Mouse (Mus musculus) kidney, embryonic 15.5 days (tissue): Measurements from ENCODE around the gene Jade2. TPM values are rescaled to one million over a fixed set of nuclear protein-coding genes. Genes with fewer than 3 reads are reported as not detected.

Experiments used
- ATAC-seq: fragments of 200-750 bp; cut with Nextera tagmentation; replicated peaks from 2 replicates; pipeline ENCODE4 v1.8.0; 2017; ENCODE audit warnings: moderate TSS enrichment; ENCODE audit not compliant: low FRiP score
- H3K27ac ChIP-seq: fragments of 300-500 bp; sonication (generic); 2 replicates; pipeline ENCODE4 v1.5.1; 2015; ENCODE audit warnings: mild to moderate bottlenecking, inconsistent platforms
- H3K27me3 ChIP-seq: fragments of 300-500 bp; sonication (generic); 2 replicates; pipeline ENCODE4 v1.6.1; 2015; ENCODE audit warnings: inconsistent platforms
- H3K36me3 ChIP-seq: fragments of 300-500 bp; sonication (generic); 2 replicates; pipeline ENCODE4 v1.6.1; 2015; ENCODE audit warnings: inconsistent platforms
- H3K4me1 ChIP-seq: fragments of 300-500 bp; sonication (generic); 2 replicates; pipeline ENCODE4 v1.6.1; 2015; ENCODE audit warnings: inconsistent platforms
- H3K4me2 ChIP-seq: fragments of 300-500 bp; sonication (generic); 2 replicates; pipeline ENCODE4 v1.6.1; 2015; ENCODE audit warnings: moderate library complexity, mild to moderate bottlenecking, inconsistent platforms
- H3K4me3 ChIP-seq: fragments of 300-500 bp; sonication (generic); replicated peaks from 2 replicates; pipeline ENCODE4 v1.5.1; 2015; ENCODE audit warnings: mild to moderate bottlenecking, inconsistent platforms
- H3K9ac ChIP-seq: fragments of 300-500 bp; sonication (generic); 2 replicates; pipeline ENCODE4 v1.6.1; 2015; ENCODE audit warnings: mild to moderate bottlenecking, inconsistent platforms
- H3K9me3 ChIP-seq: fragments of 300-500 bp; sonication (generic); replicated peaks from 2 replicates; pipeline ENCODE4 v1.6.1; 2016; ENCODE audit warnings: inconsistent platforms
- WGBS: fragments of 180-500 bp; shearing (Covaris S2); methylation state at CpG from one replicate; pipeline ENCODE4 v1.1.7; 2015; ENCODE audit warnings: mixed read lengths; 5-methylcytosine and 5-hydroxymethylcytosine counted together
- polyA plus RNA-seq: library from polyadenylated mRNA; unstranded; fragments of >200 nt; fragmentation: Nextera tagmentation; extraction: Ambion mirVana; gene quantifications from 2 replicates; pipeline ENCODE4 v1.2.1, GENCODE M21; 2015

The Jade2 gene
- polyA plus RNA-seq, 1 experiment from 2014 or later: 0.81 TPM

GRCm38 (mm10) chr11:51824867-51825424 lies 32.5 kb downstream of the Jade2 start:
- H3K4me2 ChIP-seq: no peak overlapping the region
- H3K9me3 ChIP-seq: no peaks in the 10 kb centered on the region
- no peak overlapping the region for H3K4me3 ChIP-seq
- H3K4me1 ChIP-seq: no peaks in the 10 kb centered on the region
- ATAC-seq: no peak
- WGBS: 91% methylated on average over 19 of the region's 19 CpGs
- no peak overlapping the region for H3K9ac ChIP-seq
- H3K36me3 ChIP-seq: 0 out of 2 replicates have a peak, but pooled peaks cover 6% of the 10 kb centered on the region
- H3K27me3 ChIP-seq: no peaks in the 10 kb centered on the region
- no peak overlapping the region for H3K27ac ChIP-seq

DNA sequence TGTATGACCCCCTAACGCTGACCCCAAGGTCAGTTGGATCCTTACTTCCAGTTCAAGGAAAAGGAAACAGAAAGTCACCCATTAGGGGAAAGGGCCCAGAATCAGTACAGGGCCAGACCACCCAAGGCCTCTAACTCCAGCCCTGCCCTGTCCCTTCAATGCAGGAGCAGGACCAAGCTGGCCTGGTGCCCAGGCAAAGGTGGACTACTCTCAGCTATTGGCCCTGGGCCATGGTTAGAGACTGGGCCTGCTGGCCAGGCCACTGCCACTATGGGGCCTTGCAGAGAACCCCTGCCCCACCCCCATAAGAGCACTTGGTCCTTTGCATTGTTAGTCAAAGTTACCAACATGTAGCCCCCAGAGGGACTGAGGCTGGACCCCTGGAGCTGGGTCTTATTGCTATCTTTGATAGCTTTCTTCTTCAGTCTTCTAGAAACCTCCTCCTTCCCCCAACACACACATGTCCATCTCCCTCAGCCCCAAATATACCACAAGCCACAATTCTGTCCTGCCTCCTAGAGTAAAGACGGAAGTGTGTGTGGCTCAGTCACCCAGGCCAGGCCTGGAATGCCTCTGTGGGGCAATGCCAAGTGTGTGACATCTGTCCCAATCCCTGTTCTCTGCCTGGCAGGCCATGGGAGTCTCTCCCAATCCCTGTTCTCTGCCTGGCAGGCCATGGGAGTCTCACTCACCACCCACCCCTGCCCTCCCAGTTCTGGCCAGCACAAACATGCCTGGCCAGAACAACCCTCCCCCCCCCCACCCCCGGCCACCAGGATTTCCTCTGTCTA lies 33.3 kb downstream of the Jade2 start:
- no peak overlapping the region for H3K9ac ChIP-seq
- 88% methylated on average over 3 of the region's 3 CpGs for WGBS
- H3K9me3 ChIP-seq: no peaks in the 10 kb centered on the region
- H3K4me2 ChIP-seq: no peak overlapping the region
- ATAC-seq: no peak
- no peaks in the 10 kb centered on the region for H3K4me1 ChIP-seq
- H3K4me3 ChIP-seq: no peak overlapping the region
- H3K27me3 ChIP-seq: no peaks in the 10 kb centered on the region
- no peak overlapping the region for H3K27ac ChIP-seq
- 0 out of 2 replicates have a peak, but pooled peaks cover 6% of the 10 kb centered on the region for H3K36me3 ChIP-seq

DNA sequence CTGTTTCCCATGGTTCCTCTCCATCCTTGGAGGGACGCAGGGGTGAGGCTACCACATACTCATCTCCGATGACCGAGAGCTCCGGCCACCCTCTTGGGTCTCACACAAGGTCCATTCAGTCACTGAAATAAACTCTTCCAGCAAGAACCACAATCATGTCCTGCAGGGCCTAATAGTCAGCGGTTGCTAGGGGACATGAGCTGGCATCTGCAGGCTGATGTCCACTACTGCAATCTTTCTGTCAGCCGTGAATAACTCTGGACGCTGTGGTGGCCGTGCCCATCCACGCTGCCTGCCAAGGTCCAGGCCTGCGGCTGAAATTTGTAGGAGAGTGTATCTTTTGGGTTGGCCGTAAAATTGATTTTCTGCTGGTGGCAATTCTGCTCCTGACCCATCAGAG lies 34.2 kb downstream of the Jade2 start:
- no peak overlapping the region for H3K4me3 ChIP-seq
- no peak overlapping the region for H3K27ac ChIP-seq
- 82% methylated on average over 11 of the region's 11 CpGs for WGBS
- no peaks in the 10 kb centered on the region for H3K27me3 ChIP-seq
- ATAC-seq: no peak
- no peaks in the 10 kb centered on the region for H3K4me1 ChIP-seq
- H3K9me3 ChIP-seq: no peaks in the 10 kb centered on the region
- 0 out of 2 replicates have a peak, but pooled peaks cover 6% of the 10 kb centered on the region for H3K36me3 ChIP-seq
- no peak overlapping the region for H3K4me2 ChIP-seq
- H3K9ac ChIP-seq: no peak overlapping the region

DNA sequence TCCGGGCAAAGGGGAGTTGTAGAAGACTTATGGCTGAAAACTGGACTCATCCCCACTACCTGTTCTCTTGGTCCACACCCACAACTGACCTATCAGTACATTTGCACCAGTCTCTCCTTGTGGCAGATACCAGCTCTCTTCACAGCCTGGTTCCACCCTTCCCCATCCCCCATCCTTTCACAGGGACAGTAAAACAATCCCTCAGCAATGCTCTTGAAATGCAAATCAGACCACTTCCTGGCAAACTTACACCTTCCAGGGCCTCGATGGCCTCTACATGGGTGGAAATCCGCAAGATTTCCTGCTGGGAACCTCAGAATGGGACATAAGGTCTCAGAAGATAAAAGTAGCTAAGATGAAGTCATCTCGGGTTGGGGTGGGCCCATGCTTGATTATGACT lies 34.7 kb downstream of the Jade2 start:
- WGBS: 24% methylated on average over 4 of the region's 4 CpGs
- H3K9me3 ChIP-seq: no peaks in the 10 kb centered on the region
- H3K36me3 ChIP-seq: 0 out of 2 replicates have a peak, but pooled peaks cover 4% of the 10 kb centered on the region
- no peak overlapping the region for H3K4me3 ChIP-seq
- no peak for ATAC-seq
- no peaks in the 10 kb centered on the region for H3K27me3 ChIP-seq
- no peak overlapping the region for H3K9ac ChIP-seq
- no peaks in the 10 kb centered on the region for H3K4me1 ChIP-seq
- H3K4me2 ChIP-seq: no peak overlapping the region
- H3K27ac ChIP-seq: no peak overlapping the region

DNA sequence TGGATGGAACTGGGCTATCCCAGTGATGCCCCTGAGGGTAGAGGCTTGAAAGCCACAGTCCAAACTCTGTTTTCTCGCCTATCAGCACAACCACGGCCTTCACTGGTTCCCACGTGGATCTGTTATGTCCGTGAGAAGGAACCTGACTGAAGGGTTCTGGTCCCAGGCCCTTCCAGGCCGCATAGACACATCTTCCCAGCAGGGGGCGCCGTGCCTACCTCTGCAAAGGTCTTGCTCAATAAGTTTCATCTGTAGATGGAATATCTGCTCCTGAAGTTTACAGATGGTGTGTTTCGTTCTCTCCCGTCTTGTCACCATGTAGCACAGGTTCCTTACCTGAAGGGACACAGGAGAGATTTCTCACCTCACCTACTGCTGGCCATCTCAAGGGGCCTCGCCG lies 36.6 kb downstream of the Jade2 start:
- no peak overlapping the region for H3K9ac ChIP-seq
- H3K27me3 ChIP-seq: no peaks in the 10 kb centered on the region
- no peaks in the 10 kb centered on the region for H3K4me1 ChIP-seq
- no peaks in the 10 kb centered on the region for H3K9me3 ChIP-seq
- no peak for ATAC-seq
- no peak overlapping the region for H3K4me3 ChIP-seq
- H3K27ac ChIP-seq: no peak overlapping the region
- H3K36me3 ChIP-seq: peaks cover 6% of the 10 kb centered on the region; the same call in 1 of the 2 replicates
- WGBS: 46% methylated on average over 11 of the region's 11 CpGs
- no peak overlapping the region for H3K4me2 ChIP-seq

DNA sequence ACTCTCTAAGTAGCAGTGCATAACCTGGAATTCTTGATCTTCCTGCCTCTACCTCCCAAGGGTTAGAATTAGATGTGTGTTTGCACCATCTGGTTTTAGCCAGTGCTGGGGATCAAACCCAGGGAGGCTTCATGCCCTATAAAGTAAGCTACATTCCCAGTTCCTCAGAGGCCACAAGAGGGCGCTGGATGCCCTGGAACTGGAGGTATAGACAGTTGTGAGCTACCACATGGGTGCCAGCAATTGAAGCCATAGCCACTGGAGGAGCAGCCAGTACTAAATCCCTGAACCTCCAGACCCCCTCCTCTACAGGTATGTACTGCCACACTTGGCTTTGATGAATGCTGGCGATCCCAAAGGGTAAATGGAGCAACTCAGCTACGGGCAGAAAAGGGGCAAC lies 37.5 kb downstream of the Jade2 start:
- Histone ChIP-seq H3K4me2 (no peak overlapping the region), H3K9me3 (no peaks in the 10 kb centered on the region), H3K27me3 (no peaks in the 10 kb centered on the region), H3K27ac (no peak overlapping the region), H3K4me1 (no peaks in the 10 kb centered on the region), H3K4me3 (no peak overlapping the region), H3K36me3 (peaks cover 6% of the 10 kb centered on the region; the same call in 1 of the 2 replicates), H3K9ac (no peak overlapping the region)
- no peak for ATAC-seq
- WGBS: 75% methylated on average over 3 of the region's 3 CpGs

DNA sequence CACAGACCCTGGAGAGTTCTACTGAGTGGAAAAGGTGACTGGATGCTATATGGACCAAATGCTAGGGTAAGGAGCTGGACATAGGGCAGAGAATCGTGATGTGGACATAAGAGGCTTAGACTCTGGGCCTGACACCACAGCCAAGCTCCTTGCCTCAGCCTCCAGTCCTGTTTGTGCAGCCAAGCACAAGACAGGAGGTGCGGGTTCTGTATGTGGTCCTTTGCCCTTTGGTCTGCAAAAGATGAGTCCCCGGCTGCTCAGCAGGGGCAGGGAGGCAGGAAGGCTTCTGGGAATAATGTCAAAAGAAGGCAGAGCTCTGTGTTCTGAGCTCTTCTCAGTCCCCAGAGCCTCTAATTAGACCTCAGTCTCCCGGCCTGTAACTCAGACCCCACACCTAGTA lies 38.6 kb downstream of the Jade2 start:
- H3K9me3 ChIP-seq: no peaks in the 10 kb centered on the region
- 82% methylated on average over 4 of the region's 4 CpGs for WGBS
- H3K4me1 ChIP-seq: no peaks in the 10 kb centered on the region
- H3K4me3 ChIP-seq: no peak overlapping the region
- peaks cover 6% of the 10 kb centered on the region; the same call in 1 of the 2 replicates for H3K36me3 ChIP-seq
- H3K4me2 ChIP-seq: no peak overlapping the region
- H3K27ac ChIP-seq: no peak overlapping the region
- H3K9ac ChIP-seq: no peak overlapping the region
- H3K27me3 ChIP-seq: no peaks in the 10 kb centered on the region
- ATAC-seq: no peak

GRCm38 (mm10) chr11:51817756-51818155 lies 39.7 kb downstream of the Jade2 start:
- Histone ChIP-seq H3K9ac (no peak overlapping the region), H3K9me3 (no peaks in the 10 kb centered on the region), H3K27me3 (no peaks in the 10 kb centered on the region), H3K4me2 (no peak overlapping the region), H3K4me1 (no peaks in the 10 kb centered on the region), H3K4me3 (no peak overlapping the region), H3K36me3 (peaks cover 6% of the 10 kb centered on the region; the same call in 1 of the 2 replicates), H3K27ac (no peak overlapping the region)
- ATAC-seq: no peak; the same call in 1 of the 2 replicates
- WGBS: 30% methylated on average over 6 of the region's 6 CpGs

DNA sequence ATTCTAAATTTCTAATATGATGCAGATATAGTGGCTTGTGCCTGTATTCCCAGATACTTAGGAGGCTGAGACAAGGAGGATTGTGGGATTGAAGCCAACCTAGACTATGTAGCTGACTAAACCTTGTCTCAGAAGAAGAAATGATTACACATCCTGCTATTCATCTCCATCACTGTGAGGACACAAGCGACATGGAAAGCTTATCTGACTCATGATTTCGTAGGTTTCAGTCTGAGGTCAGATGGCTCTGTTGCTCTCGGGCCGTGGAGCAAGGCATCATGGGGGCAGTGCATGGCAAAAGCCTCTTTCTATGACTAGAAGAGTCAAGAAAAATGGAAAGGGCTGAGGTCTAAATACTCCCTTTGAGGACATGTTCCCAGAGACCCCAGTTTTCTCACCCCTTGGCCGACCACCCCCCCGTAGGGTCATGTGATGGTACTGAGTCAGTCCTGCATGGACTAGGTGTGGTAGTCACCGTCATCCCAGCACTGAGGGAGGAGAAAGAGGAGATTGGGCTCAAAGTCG lies 45.4 kb downstream of the Jade2 start:
- H3K4me1 ChIP-seq: peaks cover 8% of the 10 kb centered on the region
- no peak overlapping the region for H3K27ac ChIP-seq
- H3K36me3 ChIP-seq: peaks cover 4% of the 10 kb centered on the region; the same call in 1 of the 2 replicates
- no peak overlapping the region for H3K9ac ChIP-seq
- H3K4me3 ChIP-seq: no peak overlapping the region
- H3K27me3 ChIP-seq: no peaks in the 10 kb centered on the region
- WGBS: 87% methylated on average over 8 of the region's 8 CpGs
- H3K9me3 ChIP-seq: 0 out of 2 replicates have a peak, but pooled peaks cover 3% of the 10 kb centered on the region
- no peak overlapping the region for H3K4me2 ChIP-seq
- ATAC-seq: no peak

GRCm38 (mm10) chr11:51811230-51811629 lies 46.2 kb downstream of the Jade2 start:
- H3K4me3 ChIP-seq: no peak overlapping the region
- H3K4me1 ChIP-seq: peaks cover 9% of the 10 kb centered on the region
- no peak overlapping the region for H3K4me2 ChIP-seq
- no peak for ATAC-seq
- WGBS: 86% methylated on average over 4 of the region's 4 CpGs
- H3K27ac ChIP-seq: no peak overlapping the region
- H3K9ac ChIP-seq: no peak overlapping the region
- H3K27me3 ChIP-seq: no peaks in the 10 kb centered on the region
- H3K36me3 ChIP-seq: no peaks in the 10 kb centered on the region
- H3K9me3 ChIP-seq: 0 out of 2 replicates have a peak, but pooled peaks cover 3% of the 10 kb centered on the region

DNA sequence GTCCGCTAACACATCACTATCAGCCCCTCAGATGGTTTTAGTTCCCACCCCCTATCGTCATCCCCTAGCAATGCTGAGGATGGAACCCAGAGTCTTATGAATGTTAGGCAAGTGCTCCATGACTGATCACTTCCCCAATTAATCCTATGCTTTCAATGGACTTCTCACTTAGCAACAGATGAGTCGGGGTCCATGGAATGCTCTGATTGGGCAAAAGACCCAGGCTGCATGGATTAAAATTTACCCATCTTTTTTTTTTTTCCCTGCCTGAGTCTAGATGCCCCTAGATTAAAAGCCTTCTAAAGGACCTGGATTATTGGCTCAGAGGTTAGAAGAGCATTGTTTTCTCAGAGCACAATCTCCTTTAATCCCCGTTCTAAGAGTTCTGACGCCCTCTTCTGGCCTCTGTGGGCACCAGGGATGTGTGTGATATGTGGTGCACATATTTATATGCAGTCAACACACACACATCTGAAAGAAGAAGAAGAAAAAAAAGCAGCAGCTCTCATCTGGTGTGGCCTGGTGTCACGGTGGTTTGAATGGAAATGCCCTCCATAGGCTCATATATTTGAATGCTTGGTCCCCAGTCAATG lies 47.7 kb downstream of the Jade2 start:
- Histone ChIP-seq H3K4me3 (no peak overlapping the region), H3K9ac (no peak overlapping the region), H3K4me2 (no peak overlapping the region), H3K9me3 (0 out of 2 replicates have a peak, but pooled peaks cover 3% of the 10 kb centered on the region), H3K27ac (no peak overlapping the region), H3K27me3 (no peaks in the 10 kb centered on the region), H3K4me1 (peaks cover 14% of the 10 kb centered on the region), H3K36me3 (no peaks in the 10 kb centered on the region)
- no peak for ATAC-seq
- 65% methylated on average over 6 of the region's 6 CpGs for WGBS
